Mouse (Mus musculus): ENCODE measurements around the gene Scube2.

DNA sequence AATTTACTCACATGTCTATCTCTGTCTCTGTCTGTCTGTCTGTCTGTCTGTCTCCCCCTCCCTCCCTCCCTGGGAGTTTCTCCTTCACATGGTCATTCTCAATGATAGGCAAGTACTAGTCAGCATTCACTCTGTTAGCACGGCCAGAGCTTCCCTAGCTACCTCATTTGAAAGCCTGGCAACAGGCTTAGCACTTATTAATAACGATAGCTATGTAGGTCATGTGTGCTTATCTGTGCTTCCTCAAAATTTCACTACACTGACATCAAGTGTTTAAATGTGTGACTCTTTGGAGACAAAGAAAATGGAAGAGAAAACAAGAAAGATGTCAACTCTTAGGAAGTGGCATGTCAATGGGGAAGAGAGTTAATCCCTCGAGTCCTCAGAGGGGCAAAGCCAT, 26.9 kb downstream of the Scube2 start:
- TF ChIP-seq CTCF (IDR thresholded peaks at IDR 0.05; ENCODE audit: low read depth, low read length) (no peak), EP300 (IDR thresholded peaks at IDR 0.05; ENCODE audit: insufficient read depth, low read depth, low read length) (no peak), POLR2A (IDR thresholded peaks at IDR 0.05; ENCODE audit: insufficient read depth, low read length) (no peak)

All from ES-Bruce4 (cell line).